Mouse (Mus musculus) spleen, adult 12 weeks (tissue): Measurements from ENCODE around the gene Tor1b.
A peak's percentile ranks its signal among the peaks of the same experiment; 100 is the strongest.
"Not testable (repeated sequence)": the region's sequence is repeated elsewhere in the genome, so short reads cannot be mapped to it uniquely, and the experiment has no call there.

Experiments
- DNase-seq: peaks from one replicate; pipeline ENCODE4 v3.0.0; 2022; ENCODE audit warnings: low spot score

Tor1b gene

GRCm38 (mm10) chr2:30952824-30953490 is at the start of gene Tor1b:
Gene Tor1b, plus strand, starts transcription at chr2:30952959.
- peak; percentile 68 for DNase-seq

GRCm38 (mm10) chr2:30904231-30904630 is 48.5 kb upstream of the Tor1b start:
- no peak for DNase-seq

- DNase-seq = no peak
Observed at GRCm38 (mm10) chr2:30904991-30905390, 47.8 kb upstream of the Tor1b start.

GRCm38 (mm10) chr2:30905906-30906305 is 46.9 kb upstream of the Tor1b start:
- DNase-seq = no peak

DNA sequence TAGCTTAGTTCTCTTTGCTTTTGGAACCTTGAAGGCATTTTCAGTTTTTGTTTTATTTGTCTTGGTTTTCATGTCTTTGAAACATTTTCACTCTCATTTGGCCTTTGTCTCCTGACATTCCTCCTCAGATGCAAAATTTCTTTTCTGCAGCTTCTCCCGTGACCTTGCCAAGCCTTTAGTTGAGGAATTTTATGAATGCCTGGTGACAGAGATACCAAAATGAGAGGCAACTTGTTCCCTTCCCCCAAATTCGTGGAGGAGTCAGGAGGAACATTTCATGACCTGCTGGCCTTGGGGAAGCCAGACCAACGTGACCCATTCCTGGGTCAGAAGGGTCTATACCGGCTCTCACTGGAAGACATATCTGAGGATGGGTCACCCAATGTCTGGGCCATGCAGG is 46.1 kb upstream of the Tor1b start:
- DNase-seq = no peak

DNA sequence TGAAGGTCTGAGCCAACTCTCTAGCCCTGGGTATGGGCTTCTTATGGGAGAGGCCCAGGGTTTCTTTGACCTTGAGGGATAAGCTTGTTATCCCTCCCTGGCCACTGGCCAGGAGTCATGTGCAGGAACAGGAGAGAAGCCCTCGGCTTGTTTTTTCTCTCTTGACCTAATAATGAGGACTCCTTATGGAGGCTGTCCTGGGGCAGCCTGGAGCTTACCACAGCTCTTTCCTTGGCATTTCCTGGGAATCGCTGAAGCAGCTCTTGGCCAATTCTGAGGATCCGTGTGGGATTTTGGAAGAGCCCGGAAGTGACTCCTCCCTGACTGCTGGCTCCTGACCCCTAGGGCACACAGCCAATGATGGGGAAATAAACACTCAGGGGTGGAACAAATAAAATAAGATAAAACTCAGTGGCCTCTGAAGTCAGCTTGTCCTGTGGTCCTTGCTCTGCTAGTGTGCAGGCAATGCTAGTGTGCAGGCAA is 40.4 kb upstream of the Tor1b start:
- DNase-seq = no peak

- no peak for DNase-seq
Observed at GRCm38 (mm10) chr2:30913022-30913421, 39.7 kb upstream of the Tor1b start.

DNA sequence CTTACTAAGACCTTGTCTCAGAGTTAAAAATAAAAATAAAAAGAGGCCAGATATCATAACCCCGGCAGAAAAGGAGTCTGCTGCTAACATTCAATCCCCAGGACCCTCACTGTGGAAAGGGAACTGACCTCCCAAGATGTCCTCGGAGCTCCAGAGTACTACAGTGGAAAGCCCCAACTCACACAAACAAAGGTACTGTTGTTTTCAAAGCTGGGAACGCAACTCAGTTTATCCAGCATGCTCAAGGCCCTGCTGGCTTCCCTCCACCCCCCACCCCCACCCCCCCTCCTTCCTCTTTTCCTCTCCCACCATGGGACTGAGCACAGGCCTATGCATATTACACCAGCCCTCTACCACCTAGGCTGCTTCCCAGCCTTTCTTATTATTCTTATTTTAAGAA is 37.9 kb upstream of the Tor1b start:
- DNase-seq = no peak

GRCm38 (mm10) chr2:30915376-30915775 is 37.4 kb upstream of the Tor1b start:
- no peak for DNase-seq

DNA sequence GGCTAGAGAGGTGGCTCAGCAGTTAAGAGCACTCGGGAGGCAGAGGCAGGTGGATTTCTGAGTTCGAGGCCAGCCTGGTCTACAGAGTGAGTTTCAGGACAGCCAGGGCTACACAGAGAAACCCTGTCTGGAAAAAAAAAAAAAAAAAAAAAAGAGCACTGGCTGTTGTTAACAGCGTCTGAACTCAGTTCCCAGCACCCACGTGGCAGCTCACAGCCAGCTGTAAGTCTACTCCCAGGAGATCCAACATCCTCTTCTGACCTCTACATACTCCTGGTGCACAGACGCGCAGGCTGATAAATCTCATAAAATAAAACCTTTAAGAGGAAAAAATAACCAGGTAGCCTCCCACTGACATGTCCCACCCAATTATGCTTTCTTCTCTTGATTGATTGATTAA is 36.8 kb upstream of the Tor1b start:
- not testable (repeated sequence) for DNase-seq

GRCm38 (mm10) chr2:30917649-30918048 is 35.1 kb upstream of the Tor1b start:
- DNase-seq = no peak

DNA sequence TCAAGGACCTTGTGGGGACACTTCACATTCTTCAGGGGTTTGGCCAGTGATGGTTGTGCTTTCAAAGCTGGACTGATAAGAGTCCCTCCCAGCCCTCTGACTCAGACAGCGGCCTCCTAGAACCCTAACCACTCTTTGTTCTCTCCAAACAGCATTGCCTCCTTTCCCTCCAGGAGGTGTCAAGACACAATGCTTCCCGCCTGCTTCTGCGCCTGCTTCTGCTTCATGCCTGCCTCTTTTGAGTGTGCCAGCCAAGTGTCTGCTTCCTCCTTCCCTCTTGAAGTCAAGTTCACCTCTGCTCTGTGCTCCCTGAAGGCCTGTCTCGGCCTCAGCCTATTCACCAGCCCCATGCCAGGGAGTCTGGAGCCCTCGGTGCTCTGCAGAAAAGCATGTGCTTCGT is 34.6 kb upstream of the Tor1b start:
- DNase-seq = no peak

DNA sequence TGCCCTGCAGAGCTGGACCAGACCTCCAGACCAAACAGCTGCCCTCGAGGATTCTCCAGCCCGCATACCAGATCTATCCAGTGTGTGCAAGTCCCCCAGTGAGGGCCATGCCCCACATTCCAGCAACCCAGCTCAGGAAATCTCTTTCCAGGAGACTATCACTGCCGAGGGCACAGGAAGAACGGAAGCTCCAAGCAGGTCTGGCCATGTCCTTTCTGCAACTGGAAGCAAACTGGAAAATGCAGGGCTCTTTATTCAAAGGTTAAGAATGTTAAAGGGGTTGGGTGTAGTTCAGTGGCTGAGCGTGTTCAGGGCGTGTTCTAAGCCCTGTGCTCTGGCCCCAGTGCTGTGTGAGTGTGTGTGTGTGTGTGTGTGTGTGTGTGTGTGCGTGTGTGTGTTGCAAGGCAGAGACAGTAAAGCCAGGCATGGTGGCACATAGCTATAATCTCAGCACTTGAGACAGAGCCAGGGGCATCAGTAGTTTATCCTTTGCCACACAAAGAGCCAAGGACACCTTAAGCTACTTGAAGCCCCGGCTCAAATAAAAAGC is 33.9 kb upstream of the Tor1b start:
- DNase-seq = no peak

DNA sequence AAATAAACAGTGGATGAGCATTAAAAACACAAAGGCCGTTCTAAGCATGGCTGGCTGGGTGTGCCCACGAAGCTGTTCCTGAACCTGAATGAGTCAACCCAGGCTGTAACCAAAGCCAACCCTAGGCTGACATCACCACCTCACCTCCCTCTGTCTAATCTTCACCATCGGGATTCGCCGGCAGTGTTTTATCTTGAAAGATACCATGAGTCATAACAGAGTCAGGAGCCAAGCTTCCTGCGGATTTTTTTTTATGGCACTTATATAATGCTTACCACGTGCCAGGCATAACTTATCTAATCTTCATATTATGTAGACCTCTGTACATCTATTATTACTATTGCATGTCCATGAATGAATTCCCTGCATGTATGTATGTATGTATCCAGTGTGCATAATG is 32.5 kb upstream of the Tor1b start:
- no peak for DNase-seq

GRCm38 (mm10) chr2:30923099-30923498 is 29.7 kb upstream of the Tor1b start:
- DNase-seq = no peak

DNA sequence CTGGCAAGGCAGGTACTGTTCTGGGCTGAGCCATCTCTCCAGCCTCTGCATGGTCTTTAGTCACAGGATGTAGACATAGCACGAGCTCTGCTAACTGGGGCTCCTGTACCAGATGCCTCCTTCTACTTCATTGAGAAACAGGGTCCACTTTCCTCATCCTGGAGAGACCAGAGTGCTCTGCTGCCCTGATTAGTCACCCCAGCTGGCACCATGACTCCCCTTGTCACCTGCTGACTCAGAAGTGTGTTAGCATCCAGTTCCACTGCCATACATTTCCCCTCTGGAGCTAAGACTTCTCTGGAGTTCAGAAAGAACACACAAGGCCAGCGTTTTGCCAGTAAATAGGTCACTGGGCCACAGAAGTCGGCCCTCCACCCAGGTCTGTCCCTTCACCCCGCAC is 27.6 kb upstream of the Tor1b start:
- DNase-seq = no peak

- no peak for DNase-seq
Observed at GRCm38 (mm10) chr2:30926381-30926780, 26.4 kb upstream of the Tor1b start.

GRCm38 (mm10) chr2:30927151-30927781 is 25.5 kb upstream of the Tor1b start:
- DNase-seq = no peak

GRCm38 (mm10) chr2:30927844-30928628 is 24.7 kb upstream of the Tor1b start:
- peak; percentile 71 for DNase-seq

GRCm38 (mm10) chr2:30928893-30929482 is 23.8 kb upstream of the Tor1b start:
- peak; percentile 46 for DNase-seq

DNA sequence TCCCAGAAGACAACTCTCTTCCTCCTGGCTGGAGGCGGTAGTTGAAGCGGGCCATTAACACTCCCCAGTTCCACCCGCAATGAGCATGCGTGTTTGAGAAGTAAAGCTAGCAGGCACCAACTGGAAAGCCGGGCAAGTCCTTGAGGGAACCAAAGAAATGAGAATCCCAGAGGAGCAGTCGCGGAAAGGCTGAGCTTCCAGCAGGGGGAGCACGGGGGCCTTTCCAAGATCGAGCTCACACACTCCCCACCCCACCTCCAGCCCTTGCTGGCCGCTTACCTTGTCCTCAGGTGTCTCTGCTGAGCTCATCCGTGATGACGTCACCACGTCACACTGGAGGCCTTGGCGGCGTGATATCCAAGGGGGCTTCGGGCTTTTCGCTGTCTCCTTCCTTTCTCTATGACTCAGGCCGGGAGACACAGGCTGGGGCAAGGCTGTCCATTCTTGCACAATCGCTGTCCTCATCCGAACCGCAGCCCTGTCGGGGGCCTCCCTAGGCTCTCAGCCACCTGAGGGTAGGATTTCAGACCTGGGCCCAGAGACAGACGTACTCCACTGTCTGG is 23.2 kb upstream of the Tor1b start, which contains the start of gene Ptges:
Gene Ptges, minus strand, starts transcription at position 381 of the 563 bp plus-strand sequence.
- peak; percentile 42 for DNase-seq

DNA sequence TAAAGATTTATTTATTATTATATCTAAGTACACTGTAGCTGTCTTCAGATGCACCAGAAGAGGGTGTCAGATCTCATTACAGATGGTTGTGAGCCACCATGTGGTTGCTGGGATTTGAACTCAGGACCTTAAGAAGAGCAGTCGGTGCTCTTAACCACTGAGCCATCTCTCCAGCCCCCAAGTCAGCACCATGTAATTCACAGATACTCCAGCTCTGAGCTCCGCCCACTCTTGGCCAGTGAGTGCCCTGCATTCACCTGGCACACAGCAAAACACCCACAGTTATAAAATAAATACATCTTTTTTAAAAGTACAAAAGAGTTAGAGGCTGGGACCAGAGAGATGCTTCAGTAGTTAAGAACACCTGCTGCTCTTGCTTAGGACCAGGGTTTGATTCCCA is 21.9 kb upstream of the Tor1b start:
- DNase-seq = not testable (repeated sequence)
